Mouse (Mus musculus) heart, adult 8-10 months (tissue): ENCODE results near the gene Olfr1367. TPM values are rescaled to one million over a fixed set of nuclear protein-coding genes. Genes with fewer than 3 reads are reported as not detected.
"Not testable (repeated sequence)": the region's sequence is repeated elsewhere in the genome, so short reads cannot be mapped to it uniquely, and the experiment has no call there.

ENCODE experiments used
- DNase-seq: peaks from one replicate; pipeline ENCODE4 v3.0.0; 2022; ENCODE audit warnings: low spot score
- microRNA-seq: library from miRNA; unstranded; fragments of <30 nt; microRNA quantifications from one replicate; pipeline ENCODE4 v1.2.0, GENCODE M21; 2022
- total RNA-seq, 4 experiments: library from RNA; stranded (reverse); gene quantifications; 2 replicates each; pipeline ENCODE4 v1.2.4; 2022

The Olfr1367 gene
- total RNA-seq, 4 experiments from 2014 or later = not detected

DNA sequence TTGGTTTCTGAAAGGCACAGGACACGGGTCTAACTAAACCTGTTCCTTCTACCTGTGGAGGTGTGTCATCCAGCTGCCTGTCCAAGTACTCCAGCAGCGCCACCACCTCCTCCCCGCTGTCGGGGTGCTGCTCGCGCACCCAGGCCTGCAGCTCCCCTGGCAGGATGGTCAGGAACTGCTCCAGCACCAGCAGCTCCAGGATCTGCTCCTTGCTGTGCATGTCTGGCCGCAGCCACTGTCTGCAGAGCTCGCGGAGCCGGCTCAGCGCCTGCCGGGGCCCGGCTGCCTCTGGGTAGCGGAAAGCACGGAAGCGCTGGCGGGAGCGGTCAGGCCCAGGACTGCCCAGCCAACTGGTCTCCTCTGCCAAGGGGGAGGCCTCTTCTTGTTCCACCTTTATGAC is 49.3 kb downstream of the Olfr1367 start:
- not testable (repeated sequence) for DNase-seq

DNA sequence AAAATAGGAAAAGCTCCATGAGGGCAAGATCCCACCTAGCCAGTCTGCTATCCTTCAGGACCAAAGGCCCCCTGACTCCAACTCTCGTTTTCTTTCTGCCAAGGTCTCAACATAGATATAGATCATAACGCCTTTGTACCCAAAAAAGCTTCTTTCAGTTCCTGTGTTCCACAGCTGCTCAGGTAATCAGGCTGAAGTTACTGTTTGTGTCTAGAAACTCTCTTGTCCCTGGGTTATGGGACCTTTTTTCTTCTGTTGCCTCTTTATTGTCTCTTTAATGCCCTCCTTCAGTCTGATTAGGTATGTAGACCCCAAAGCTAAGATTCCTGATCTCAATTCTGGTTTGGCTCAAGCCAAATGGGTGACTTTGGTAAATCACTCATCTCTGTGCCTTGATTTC is 50.8 kb downstream of the Olfr1367 start:
- DNase-seq = no peak

Small RNA genes within 50 kb of the gene (microRNA-seq; reads per million reads assigned to microRNA genes)
- not detected for gene Mir6942

Other genes with a start within 250 kb of the Olfr1367 start
- gene Olfr1369-ps1, start 235.4 kb upstream of the Olfr1367 start, total RNA-seq = not detected
- not detected for gene Olfr263, start 217.3 kb upstream of the Olfr1367 start, total RNA-seq
- gene Olfr1368, start 201.0 kb upstream of the Olfr1367 start, total RNA-seq = not detected
- gene Trim27, start 167.5 kb upstream of the Olfr1367 start, total RNA-seq = 10 to 100 TPM; 17.7 to 20.3 (median 19.3) TPM
- not detected for gene Gpx5, start 54.2 kb upstream of the Olfr1367 start, total RNA-seq
- gene Gpx6, start 34.8 kb upstream of the Olfr1367 start, total RNA-seq = not detected
- 1 to 10 TPM; 4.5 to 6.0 (median 5.0) TPM for gene Zscan12, start 15.9 kb downstream of the Olfr1367 start, total RNA-seq
- gene Zkscan3, start 55.8 kb downstream of the Olfr1367 start, total RNA-seq = 10 to 100 TPM; 24.4 to 26.7 (median 26.1) TPM
- gene Pgbd1, start 94.1 kb downstream of the Olfr1367 start, total RNA-seq = under 1 TPM; 0.30 to 0.50 (median 0.35) TPM
- gene Zscan26, start 106.8 kb downstream of the Olfr1367 start, total RNA-seq = 10 to 100 TPM; 20.5 to 25.0 (median 21.7) TPM
- gene Nkapl, start 121.6 kb downstream of the Olfr1367 start, total RNA-seq = 1 to 10 TPM in 1 of 4 experiments, under 1 TPM in 3; 0.17 to 1.1 (median 0.41) TPM
- gene Zkscan4, start 132.0 kb downstream of the Olfr1367 start, total RNA-seq = 1 to 10 TPM; 1.0 to 1.5 (median 1.1) TPM
- not detected for gene Gm10065, start 132.5 kb downstream of the Olfr1367 start, total RNA-seq
- gene AK157302, start 148.3 kb downstream of the Olfr1367 start, total RNA-seq = 10 to 100 TPM; 24.1 to 26.8 (median 25.8) TPM
- gene Gm11273, start 154.5 kb downstream of the Olfr1367 start, total RNA-seq = 100 to 1,000 TPM; 207 to 244 (median 213) TPM
- 10 to 100 TPM; 10.5 to 13.0 (median 10.8) TPM for gene Zkscan8, start 184.2 kb downstream of the Olfr1367 start, total RNA-seq
- gene Olfr1366, start 195.9 kb downstream of the Olfr1367 start, total RNA-seq = not detected
- gene Olfr1535, start 213.0 kb downstream of the Olfr1367 start, total RNA-seq = not detected
- not detected for gene Olfr1364, start 234.8 kb downstream of the Olfr1367 start, total RNA-seq